Mouse (Mus musculus): ENCODE measurements around the gene Vsx1.

The Vsx1 gene

DNA sequence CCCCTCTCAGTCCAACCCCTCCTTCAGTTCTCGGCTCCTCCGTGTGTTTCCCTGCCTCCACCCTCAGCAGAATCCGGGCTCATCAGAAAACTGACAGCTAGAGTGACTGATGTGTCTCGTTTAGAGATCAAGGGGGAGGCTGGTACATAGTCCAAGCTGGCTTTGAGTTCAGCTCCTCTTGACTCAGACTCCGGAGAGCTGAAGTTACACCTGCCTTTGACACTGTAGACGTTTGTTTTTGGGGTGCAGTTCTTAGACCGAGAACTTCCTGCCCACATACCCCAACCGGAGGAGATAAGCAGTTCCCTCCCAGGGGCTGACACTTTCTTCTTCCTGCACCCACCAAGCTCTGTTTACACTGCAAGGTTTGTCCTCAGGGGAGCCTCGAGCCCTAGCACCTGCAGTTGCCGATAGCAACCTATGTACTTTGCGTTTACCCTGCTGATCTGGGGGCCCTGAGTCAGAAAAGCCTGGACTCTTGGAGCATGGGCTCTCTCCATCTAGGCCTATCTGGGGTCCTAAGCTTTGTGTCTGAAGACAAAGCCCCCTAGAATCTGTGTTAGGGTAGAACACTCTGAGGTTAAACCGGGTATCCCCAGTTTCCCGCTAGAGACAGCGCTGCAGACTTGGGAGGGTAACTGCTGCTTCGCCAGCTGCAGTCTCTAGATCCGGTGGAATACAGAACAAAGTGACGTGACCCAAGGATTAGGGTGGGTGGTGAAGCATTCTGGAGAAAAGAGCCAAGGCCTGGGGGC is 21.9 kb downstream of the Vsx1 start:
- no peak for DNase-seq (ENCODE audit: low read depth, low spot score)

DNA sequence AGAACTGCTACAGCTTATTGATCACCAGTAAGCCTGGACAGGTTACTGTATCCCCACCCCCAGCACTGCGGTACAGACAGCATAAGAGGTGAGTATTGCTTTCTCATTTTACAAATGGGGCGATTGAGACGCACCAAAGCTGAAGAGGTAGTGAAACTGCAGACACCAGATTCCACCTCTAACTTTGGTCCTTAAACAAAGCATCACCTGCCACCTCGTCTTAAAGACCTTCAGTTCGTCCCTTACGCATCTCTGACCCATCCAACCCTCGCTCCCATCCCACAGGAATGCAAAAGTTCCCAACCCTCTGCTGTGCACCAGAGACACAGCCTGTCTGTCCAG is 22.5 kb downstream of the Vsx1 start:
- DNase-seq (ENCODE audit: low read depth, low spot score) = no peak

DNA sequence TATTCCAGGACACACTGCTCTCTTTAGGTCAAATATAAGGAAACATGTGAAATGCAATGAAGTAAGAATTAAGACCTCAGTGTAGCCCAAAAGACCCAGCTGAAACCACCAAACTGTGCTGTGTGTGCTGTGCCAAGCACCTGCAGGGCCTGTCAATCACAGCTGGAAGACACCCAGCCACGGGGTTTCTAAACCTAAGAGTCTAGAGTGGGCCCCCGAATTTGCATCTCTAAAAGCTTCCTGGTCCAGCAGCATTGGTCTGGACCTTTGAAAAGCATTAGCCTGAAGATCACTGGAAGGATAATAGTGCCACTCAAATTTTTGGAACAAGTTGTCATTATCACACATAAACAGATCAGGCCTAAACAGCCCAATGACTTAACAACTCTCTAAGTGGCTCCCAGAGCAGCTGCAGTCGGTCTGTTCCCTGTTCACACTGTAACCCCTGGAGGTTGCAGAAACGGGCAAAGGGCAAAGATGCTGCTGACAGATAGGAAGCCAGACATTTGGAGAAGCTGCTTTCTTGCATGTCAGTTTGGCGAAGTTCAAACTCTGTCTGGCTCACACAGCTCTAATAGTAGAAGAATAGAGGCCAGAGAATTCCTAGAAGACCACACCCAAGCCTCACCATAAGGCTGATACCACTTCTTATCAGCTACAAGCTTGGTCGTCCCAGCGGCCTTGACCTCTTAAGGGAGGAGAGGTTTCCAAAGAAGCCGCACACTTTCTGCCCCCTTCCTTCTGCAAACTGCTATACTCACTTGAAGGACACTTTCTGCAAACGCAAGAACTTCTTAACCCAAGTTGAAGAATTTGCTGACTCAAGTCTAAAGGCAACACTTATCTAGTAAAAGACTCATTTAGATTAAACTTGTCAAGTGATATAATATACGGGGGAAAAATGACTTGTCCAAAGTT is 23.4 kb downstream of the Vsx1 start:
- DNase-seq (ENCODE audit: low read depth, low spot score) = no peak

DNA sequence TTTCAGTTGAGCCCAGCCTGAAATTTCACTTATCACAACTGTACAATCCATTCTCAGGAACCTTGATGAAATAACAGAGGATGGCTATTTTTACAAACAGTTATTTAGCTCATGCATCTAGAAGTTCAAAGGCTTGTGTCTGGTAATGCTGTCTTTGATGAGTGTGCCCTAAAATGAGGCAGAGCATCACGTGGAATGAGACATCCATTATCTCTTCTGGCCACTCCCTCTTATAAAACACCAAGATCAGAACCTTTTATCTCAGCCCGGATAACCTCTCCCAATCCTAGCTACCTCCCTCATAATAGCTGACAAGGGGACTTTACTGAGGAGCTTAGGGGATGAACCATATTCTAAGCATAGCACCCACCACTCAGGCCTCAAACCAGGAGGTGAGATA is 24.2 kb downstream of the Vsx1 start:
- DNase-seq (ENCODE audit: low read depth, low spot score) = no peak

DNA sequence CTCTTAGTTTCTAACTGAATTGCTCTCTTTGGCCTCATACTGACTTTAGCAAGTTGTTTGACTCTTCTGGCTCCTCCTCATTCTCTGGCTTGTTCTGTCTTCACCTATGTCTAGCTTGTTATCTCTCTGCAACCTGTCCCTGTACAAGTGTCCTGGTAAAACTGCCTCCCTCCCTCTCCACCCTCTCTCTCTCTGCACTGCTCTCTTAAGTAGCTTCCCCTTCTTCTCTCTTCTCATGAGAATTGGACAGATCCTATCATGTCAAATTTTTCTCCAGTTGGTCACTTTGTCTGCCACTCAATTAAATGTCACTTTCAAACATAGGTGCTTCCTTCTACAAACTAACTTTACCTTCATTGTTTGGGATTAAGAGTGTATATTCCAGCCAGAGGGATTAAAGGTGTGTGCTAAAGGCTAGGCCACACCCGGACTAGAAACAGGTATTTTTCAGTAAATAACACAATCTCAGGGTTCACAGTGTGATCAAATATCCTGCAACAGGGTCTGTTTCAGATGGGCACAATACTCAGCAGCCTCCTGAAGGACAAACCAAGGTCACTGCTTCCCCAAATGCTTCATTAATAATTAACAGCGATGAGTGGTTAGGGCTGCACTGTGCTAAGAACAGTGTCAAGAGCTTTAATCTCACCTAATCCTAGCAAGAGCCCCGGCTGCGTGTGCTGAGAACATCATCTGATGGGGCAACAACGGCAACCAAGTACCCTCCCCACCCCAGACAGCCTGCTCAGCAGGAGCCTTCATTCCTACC is 24.8 kb downstream of the Vsx1 start:
- DNase-seq (ENCODE audit: low read depth, low spot score) = no peak

DNA sequence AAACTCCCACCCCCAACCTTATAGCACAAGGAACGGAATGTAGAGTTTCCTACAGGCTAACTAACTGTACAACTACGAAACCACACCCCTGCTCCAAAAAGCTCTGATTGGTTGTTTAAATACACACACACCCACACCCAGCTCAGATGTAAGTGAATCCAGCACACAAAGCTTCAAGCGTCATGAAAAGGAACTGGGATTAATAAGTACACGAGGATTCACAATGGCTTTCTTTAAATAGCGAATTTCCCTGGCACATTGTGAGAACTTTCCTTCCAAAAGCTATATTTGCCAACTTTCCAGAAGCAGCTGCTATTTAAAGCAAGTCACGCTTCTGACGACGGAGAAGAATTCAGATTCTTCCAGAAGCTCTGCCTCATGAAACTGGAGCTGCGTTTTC is 25.9 kb downstream of the Vsx1 start:
- DNase-seq (ENCODE audit: low read depth, low spot score) = no peak

DNA sequence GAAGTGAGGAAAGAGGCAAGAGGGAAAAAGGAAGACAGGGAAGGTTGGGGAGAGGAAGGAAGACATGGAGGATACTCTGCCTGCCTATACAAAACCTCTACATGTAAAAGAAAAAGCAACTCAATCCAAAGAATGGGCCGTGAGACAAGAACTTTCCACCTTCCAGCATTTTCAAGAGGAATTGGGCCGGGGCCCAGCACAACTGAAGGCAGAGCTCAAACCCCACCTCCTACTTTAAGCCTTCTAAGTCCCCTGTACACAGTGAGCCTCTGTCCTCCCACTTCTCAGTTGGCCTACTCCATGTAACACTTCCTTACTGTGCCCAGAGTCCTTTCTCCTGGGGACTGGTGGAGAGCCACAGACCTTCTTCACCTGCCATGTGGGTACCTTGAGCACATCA is 27.2 kb downstream of the Vsx1 start:
- DNase-seq (ENCODE audit: low read depth, low spot score) = no peak

DNA sequence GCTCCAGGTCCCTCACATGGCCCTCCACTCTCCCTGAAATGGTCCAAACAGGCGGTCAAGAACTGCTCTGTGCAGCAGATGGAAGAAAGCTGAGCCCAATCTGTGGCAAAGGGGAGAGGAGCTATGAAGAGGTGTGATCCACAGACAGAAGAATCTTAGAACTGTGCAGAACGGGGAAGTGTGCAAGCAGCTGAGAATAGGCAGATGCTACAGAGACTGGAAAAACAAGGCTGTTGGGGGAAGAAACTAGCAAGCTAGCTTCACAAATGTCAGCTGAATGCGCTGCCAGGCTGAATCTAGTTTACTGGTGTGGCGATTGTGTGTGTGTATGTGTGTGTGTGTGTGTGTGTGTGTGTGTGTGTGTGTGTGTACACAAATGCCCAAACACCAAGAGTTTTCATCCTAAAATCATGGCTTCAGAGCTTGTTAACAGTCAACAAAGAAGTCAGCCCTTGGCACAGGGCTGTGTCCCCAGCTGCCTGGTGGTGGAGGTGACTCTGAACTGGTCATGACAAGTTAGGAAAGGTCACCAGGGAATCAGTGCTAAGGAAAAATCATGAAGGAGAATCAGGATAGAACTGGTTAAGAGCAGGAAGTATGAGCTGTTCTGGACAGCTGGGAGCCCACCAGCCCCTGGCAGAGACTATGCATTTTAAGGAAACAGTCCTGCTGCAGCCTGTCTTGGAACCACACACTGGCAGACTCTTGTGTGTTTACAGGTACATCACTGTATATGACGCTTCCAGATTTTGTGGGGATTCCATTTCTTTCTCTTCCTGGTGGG is 28.3 kb downstream of the Vsx1 start:
- no peak for DNase-seq (ENCODE audit: low read depth, low spot score)

DNA sequence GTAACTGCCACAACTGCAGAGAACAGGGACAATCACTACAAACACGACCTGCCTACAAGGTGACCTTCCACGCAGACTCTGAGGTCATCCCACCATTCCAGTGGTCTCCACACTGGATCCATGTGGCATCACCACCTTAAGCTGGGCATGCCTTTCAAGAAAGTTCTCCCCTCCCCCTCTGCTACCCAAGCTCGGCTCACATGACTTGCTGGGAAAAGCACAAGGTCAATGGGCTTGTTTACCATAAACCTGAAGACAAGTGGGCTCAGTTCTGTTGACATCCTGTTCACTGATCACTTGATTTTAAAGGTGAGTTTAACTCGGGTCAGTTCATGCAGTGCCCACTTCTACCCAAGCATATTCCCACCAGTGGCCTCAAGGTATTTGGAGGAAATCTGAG is 29.1 kb downstream of the Vsx1 start:
- DNase-seq (ENCODE audit: low read depth, low spot score) = no peak

DNA sequence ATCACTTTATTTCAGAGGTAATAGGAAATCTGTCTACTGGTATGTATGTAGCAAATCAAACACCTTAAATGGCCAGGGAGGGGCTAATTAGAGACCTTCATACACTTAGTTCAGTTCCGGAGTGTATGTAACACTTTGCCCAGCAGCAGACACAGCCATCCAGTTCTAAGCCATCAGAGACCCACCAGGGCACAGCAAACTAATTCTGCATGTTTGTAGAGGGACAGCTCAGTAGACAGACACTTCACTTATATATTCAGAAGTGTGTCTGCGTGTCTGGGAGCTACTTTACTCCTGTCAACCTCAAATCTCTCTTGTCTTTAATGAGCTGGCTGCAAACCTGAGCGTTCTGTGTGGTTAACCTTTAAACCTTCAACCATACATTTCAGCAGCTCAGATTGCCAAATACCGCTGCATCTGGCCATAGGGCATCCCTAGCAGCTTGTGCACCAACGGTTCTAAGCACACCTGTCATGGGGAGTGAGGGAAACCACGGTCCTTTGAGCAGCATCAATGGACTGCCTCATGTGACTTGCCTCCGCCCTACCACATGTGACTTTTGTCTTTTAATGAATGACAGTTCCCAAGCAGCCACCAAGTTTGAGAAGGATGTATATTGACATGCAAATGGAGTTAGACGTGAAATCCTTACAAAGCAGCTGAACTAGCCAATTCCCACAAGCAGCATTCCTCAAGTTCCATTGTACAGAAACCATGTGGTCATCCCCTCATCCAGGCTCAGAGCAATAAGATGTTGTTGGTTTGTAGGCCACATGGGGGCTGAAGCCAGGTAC is 32.0 kb downstream of the Vsx1 start:
- no peak for DNase-seq (ENCODE audit: low read depth, low spot score)

DNA sequence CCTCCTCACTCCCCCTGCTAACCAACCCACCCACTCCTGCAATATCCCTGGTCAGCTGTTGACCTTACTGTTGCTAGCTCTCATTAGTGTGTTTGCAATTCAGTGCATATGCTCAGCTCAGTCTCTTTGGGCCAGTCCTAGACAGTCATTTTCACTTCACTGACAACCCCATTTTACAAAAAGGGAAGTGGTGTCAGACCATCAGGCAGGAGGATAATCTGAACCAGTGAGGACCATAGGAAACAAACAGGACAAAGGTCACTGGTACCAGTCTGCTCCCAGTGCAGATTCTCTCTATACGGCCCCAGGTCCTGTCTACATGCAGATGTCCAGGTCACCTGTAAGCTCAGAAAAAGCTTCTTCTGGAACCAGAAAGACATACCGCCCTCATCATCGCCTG is 33.0 kb downstream of the Vsx1 start:
- no peak for DNase-seq (ENCODE audit: low read depth, low spot score)

DNA sequence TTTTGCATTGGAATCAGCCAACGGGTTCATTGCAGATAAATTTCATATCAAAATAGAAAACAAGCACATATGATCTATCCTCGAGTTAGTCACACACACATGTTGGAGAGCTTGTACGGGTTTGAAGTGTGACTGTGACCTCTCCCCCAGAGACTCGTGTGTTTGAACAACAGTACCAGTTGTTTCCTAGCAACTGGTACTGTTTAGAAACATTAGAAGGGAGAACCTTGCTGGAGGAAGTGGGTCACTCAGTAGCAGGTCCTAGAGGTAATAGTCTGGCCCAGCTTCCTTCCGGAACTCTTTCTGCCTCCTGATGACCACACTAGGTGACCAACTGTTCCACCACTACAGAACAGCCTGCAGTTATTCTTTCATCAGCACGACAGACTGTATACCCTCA is 33.9 kb downstream of the Vsx1 start:
- no peak for DNase-seq (ENCODE audit: low read depth, low spot score)

DNA sequence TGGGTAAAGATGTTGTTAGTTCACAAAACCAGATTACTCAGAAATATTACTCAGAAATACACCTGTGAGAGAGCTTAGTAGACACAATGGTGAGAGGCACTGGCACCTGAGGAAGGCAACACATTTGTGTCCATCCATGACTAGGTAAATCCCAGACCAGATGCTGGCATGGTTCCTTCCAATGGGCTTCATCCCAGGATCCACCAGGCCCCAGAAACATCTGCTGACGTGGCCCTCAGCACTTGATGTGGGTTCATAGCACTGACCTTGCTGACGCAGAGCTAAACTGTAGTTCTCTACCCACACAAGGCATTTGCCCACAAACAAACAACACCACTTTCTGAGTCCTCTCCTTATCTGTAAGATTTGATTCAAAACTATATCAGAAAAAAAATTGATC is 34.3 kb downstream of the Vsx1 start:
- DNase-seq (ENCODE audit: low read depth, low spot score) = no peak

DNA sequence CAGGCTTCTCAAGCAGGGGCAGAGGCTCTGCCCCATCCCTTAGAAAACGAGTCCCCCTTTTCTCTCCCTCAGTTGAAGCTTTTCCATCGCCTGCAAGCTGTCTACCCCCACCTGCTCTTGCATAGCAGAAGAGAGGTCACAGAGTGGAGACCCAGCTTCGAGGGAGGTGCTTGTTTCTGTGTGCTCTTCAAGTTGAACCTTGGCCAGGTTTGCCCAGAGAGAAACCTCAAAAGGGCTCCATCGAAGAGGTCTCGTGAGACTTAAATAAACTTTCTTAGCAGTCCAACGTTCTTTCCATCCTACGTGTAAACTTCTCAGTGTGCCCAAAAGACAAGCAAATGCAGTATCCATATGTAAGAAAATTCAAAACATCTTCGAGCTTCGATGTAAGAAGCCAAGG is 37.8 kb downstream of the Vsx1 start:
- no peak for DNase-seq (ENCODE audit: low read depth, low spot score)

DNA sequence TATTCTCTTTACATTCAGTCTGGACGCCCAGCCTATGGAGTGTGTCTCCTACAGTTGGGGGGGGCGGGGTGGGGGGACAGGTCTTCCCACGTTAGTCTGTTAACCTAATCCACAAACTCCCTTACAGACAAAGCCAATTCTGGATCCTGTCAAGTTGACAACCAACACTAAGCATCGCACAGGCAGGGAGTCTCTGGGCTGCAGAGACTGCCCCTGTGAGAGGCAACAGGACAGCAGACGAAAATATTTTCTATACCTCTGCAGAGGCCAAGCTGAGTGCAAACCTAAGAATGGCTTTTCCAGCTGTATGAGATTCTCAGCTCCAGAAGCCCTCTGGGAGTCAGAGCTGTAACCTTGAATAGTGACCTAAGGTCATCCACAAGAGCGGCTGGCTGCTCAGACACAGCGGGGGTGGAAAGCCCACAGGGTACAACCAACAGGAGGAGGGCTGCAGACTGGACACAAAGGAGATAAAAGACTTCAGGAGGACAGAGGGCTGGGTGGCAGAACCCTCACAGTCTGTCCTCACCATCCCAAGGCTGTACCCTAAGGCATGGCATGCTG is 38.6 kb downstream of the Vsx1 start:
- no peak for DNase-seq (ENCODE audit: low read depth, low spot score)

DNA sequence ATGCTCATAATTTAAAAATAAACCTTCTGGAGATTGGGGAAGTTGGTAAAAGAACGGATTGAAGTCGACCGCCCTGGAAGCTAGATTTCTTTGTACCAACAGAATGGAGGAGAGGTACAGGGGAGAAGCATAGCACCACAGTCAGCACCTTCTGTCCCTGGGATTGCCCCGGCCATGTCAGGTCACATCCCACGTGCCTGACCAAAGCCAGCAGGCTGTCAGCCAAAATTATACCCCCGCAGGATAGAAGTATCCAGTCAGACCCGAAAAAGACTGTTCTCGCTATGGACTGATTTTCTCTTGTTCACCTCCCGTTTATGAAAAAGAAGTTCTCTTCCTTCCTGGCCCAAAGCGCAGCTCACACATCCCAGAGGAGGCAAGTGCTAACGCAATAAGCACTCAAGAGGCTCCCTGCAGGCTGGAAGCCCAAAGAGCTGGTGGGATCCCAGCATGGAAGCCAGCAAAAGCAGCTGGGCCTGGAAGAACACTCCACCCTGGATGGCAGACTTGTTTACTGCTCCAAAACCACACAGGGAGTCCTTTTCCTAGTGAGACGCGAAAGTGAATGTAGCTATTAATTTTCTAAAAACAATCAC is 40.8 kb downstream of the Vsx1 start:
- no peak for DNase-seq (ENCODE audit: low read depth, low spot score)

DNA sequence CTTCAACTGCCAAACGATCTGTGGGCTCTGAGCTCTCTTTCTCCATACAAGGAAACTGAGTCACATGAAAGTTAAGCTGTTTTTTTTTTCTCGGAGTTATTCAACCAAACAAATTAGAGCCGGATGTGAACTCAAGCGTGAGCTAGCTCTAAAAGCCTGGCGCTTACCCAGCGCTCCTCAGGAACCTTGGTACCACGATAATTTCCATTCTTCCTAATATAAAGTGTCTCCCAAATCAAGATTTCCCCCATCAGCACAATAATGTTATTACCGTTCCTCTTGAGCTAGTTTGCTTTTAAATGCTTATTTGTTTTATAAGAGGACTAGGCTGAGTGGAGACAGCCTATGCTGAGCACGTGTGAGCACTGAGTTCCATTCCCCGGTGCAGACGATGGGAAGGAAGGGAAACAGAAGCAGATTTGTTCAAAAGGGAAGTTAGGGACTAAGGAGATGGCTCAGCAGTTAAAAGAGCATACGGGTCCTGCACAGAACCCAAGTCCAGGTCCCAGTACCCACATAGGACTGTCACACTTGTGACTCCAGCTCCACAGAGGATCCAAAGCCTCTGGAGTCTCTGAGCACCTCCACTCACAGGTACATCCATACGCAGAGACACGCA is 41.4 kb downstream of the Vsx1 start:
- no peak for DNase-seq (ENCODE audit: low read depth, low spot score)

DNA sequence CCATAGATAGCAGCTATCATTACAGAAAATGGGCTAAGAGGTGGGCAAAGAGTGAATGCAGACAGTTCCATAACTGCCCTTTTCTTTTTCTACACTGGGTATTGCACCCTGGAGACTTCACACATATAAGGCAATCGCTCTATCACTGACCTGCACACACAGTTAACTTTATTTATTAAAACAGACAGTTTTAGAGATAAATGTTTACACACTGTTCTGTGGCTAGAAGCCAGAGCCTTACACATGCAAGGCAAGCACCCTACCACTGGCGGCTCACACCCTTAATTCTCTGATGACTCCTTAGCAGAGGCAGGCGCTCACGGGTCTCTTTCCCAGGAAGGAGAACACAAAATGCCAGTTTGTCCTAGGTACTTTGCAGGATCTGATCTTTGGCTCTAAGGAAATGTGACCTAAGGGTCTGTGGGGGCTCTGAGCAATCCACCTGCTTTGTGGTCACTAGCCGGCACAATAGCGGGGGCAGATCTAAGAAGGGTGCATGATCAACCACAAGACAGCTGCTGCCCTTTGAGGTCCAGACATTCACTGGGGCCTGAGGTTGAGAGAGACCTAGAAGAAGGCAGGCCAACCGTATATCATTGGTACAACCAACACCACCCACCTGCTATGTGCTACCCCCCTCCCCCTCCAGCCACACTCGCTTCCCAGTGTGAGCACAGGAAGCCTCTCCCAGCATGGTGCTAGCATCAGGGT is 42.6 kb downstream of the Vsx1 start:
- DNase-seq (ENCODE audit: low read depth, low spot score) = no peak

DNA sequence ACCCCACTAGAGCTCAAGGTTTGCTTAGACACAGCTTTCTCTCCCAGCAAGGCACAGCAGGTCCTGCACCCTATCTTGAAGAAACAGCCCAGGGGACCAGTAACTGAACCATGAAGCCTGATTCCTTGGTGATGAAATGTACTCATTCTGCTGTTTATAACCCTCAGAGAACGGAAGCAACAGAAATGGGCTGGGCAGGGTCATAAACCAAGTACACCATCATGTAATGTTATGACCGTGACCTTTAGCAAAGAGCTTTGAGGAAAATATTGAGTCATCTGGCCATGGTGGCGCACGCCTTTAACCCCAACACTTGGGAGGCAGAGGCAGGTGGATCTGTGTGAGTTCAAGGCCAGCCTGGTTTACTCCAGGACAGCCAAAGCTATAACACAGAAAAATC is 43.9 kb downstream of the Vsx1 start:
- no peak for DNase-seq (ENCODE audit: low read depth, low spot score)

All from retina, adult 2 months (tissue).